Mouse (Mus musculus) MEL (cell line): ENCODE measurements around the gene 0610030E20Rik. TPM values are rescaled to one million over a fixed set of nuclear protein-coding genes. Genes with fewer than 3 reads are reported as not detected.

ENCODE experiments used
- DNase-seq: peaks from one replicate; pipeline ENCODE4 v3.0.0; 2011; ENCODE audit warnings: low read depth, low spot score
- H3K27ac ChIP-seq: 2 replicates; pipeline ENCODE4 v1.5.1; 2012; ENCODE audit warnings: low read depth, mild to moderate bottlenecking, control low read depth, low read length, moderate library complexity; ENCODE audit not compliant: control insufficient read depth
- H3K27me3 ChIP-seq, 2 experiments: fragments of 150-350 bp in 1 of 2; sonication (generic) in 1 of 2; 2 replicates each; pipeline ENCODE4 v1.6.1; 2012; ENCODE audit warnings: low read length in 2 of 2, mild to moderate bottlenecking in 2 of 2, improper control_type of control experiment in 1 of 2, moderate library complexity in 1 of 2; ENCODE audit not compliant: insufficient read depth in 2 of 2, control insufficient read depth in 1 of 2
- H3K36me3 ChIP-seq, 2 experiments: 2 replicates each; pipeline ENCODE4 v1.6.1; 2012 to 2014; ENCODE audit warnings: low read length in 2 of 2, improper control_type of control experiment in 1 of 2, inconsistent platforms in 1 of 2, mild to moderate bottlenecking in 1 of 2; ENCODE audit not compliant: insufficient read depth in 2 of 2, control insufficient read depth in 1 of 2
- H3K4me1 ChIP-seq, 2 experiments: fragments of 150-350 bp in 1 of 2; sonication (generic) in 1 of 2; 2 replicates each; pipeline ENCODE4 v1.6.1; 2012; ENCODE audit warnings: low read length in 2 of 2, improper control_type of control experiment in 1 of 2, mild to moderate bottlenecking in 1 of 2; ENCODE audit not compliant: insufficient read depth in 2 of 2, control insufficient read depth in 1 of 2
- H3K4me3 ChIP-seq, 2 experiments: fragments of 150-350 bp in 1 of 2; sonication (generic) in 1 of 2; 2 replicates each; pipeline ENCODE4 v1.5.1; 2012; ENCODE audit warnings: low read depth in 2 of 2, low read length in 2 of 2, mild to moderate bottlenecking in 2 of 2, moderate library complexity in 2 of 2, control low read depth in 1 of 2, improper control_type of control experiment in 1 of 2; ENCODE audit not compliant: control insufficient read depth in 1 of 2, insufficient read depth in 1 of 2
- H3K79me2 ChIP-seq: 2 replicates; pipeline ENCODE4 v1.6.1; 2012; ENCODE audit warnings: mild to moderate bottlenecking, low read length, moderate library complexity; ENCODE audit not compliant: control insufficient read depth, poor library complexity, insufficient read depth
- H3K9ac ChIP-seq: 2 replicates; pipeline ENCODE4 v1.6.1; 2012; ENCODE audit warnings: low read depth, mild to moderate bottlenecking, control low read depth, low read length, moderate library complexity; ENCODE audit not compliant: control insufficient read depth, poor library complexity, severe bottlenecking
- H3K9me3 ChIP-seq: fragments of 150-350 bp; sonication (generic); replicated peaks from 2 replicates; pipeline ENCODE4 v1.6.1; 2012; ENCODE audit warnings: mild to moderate bottlenecking, low read length, improper control_type of control experiment, moderate library complexity; ENCODE audit not compliant: insufficient read depth
- BHLHE40 ChIP-seq: IDR thresholded peaks from 2 replicates; pipeline ENCODE4 v1.6.1; 2012; ENCODE audit warnings: low read depth, mild to moderate bottlenecking, inconsistent platforms, low read length, improper control_type of control experiment, borderline replicate concordance
- CTCF ChIP-seq, 3 experiments: IDR thresholded peaks in 2 of 3; conservative IDR thresholded peaks in 1 of 3; 2 replicates each; pipeline ENCODE4 v1.5.1; 2011 to 2012; ENCODE audit warnings: low read length in 3 of 3, low read depth in 2 of 3, mild to moderate bottlenecking in 2 of 3, improper control_type of control experiment in 1 of 3, inconsistent platforms in 1 of 3, mixed read lengths in 1 of 3, moderate library complexity in 1 of 3; ENCODE audit not compliant: control insufficient read depth in 1 of 3, insufficient read depth in 1 of 3, poor library complexity in 1 of 3, severe bottlenecking in 1 of 3
- E2F4 ChIP-seq: IDR thresholded peaks from 2 replicates; pipeline ENCODE4 v1.6.1; 2011; ENCODE audit warnings: low read depth, low read length, improper control_type of control experiment, borderline replicate concordance
- ELF1 ChIP-seq: IDR thresholded peaks from 2 replicates; pipeline ENCODE4 v1.6.1; 2014; ENCODE audit warnings: low read depth, mild to moderate bottlenecking, inconsistent platforms, low read length, improper control_type of control experiment, moderate library complexity
- HCFC1 ChIP-seq: IDR thresholded peaks from 2 replicates; pipeline ENCODE4 v1.6.1; 2012; ENCODE audit warnings: low read depth, mild to moderate bottlenecking, inconsistent platforms, low read length, improper control_type of control experiment, moderate library complexity
- JUND ChIP-seq: IDR thresholded peaks from 2 replicates; pipeline ENCODE4 v1.6.1; 2011; ENCODE audit warnings: low read depth, mild to moderate bottlenecking, improper control_type of control experiment, low read length
- MAFK ChIP-seq: IDR thresholded peaks from 2 replicates; pipeline ENCODE4 v1.6.1; 2011; ENCODE audit warnings: low read depth, mild to moderate bottlenecking, low read length, improper control_type of control experiment, borderline replicate concordance
- MAX ChIP-seq: IDR thresholded peaks from 2 replicates; pipeline ENCODE4 v1.6.1; 2011; ENCODE audit warnings: low read length, improper control_type of control experiment
- MEF2A ChIP-seq: IDR thresholded peaks from 2 replicates; pipeline ENCODE4 v1.6.1; 2014; ENCODE audit warnings: low read depth, mild to moderate bottlenecking, inconsistent platforms, low read length, improper control_type of control experiment; ENCODE audit not compliant: poor library complexity, insufficient replicate concordance, severe bottlenecking; ENCODE audit errors: extremely low read depth
- MYB ChIP-seq: IDR thresholded peaks from 2 replicates; pipeline ENCODE4 v1.6.1; 2011; ENCODE audit warnings: mild to moderate bottlenecking, low read depth, low read length, improper control_type of control experiment
- MYC ChIP-seq: IDR thresholded peaks from 2 replicates; pipeline ENCODE4 v1.6.1; 2011; ENCODE audit warnings: low read depth, mild to moderate bottlenecking, low read length, improper control_type of control experiment, moderate library complexity
- NRF1 ChIP-seq: IDR thresholded peaks from 2 replicates; pipeline ENCODE4 v1.6.1; 2014; ENCODE audit warnings: low read depth, mild to moderate bottlenecking, inconsistent platforms, low read length, improper control_type of control experiment, moderate library complexity; ENCODE audit not compliant: poor library complexity, insufficient read depth, severe bottlenecking
- POLR2AphosphoS2 ChIP-seq: IDR thresholded peaks from 2 replicates; pipeline ENCODE4 v1.6.1; 2011; ENCODE audit warnings: low read length, improper control_type of control experiment
- RAD21 ChIP-seq: IDR thresholded peaks from 2 replicates; pipeline ENCODE4 v1.6.1; 2011; ENCODE audit warnings: mild to moderate bottlenecking, low read depth, low read length, improper control_type of control experiment
- RCOR1 ChIP-seq: IDR thresholded peaks from 2 replicates; pipeline ENCODE4 v1.6.1; 2012; ENCODE audit warnings: low read depth, mild to moderate bottlenecking, inconsistent platforms, low read length, improper control_type of control experiment
- SMC3 ChIP-seq: IDR thresholded peaks from 2 replicates; pipeline ENCODE4 v1.6.1; 2011; ENCODE audit warnings: low read depth, low read length, improper control_type of control experiment
- TAL1 ChIP-seq: IDR thresholded peaks from 2 replicates; pipeline ENCODE4 v1.6.1; 2012; ENCODE audit warnings: mild to moderate bottlenecking, inconsistent platforms, low read length, moderate library complexity, mixed read lengths
- TBP ChIP-seq: IDR thresholded peaks from 2 replicates; pipeline ENCODE4 v1.8.0; 2011; ENCODE audit warnings: low read depth, low read length, improper control_type of control experiment
- UBTF ChIP-seq: IDR thresholded peaks from 2 replicates; pipeline ENCODE4 v1.6.1; 2012; ENCODE audit warnings: low read depth, mild to moderate bottlenecking, inconsistent platforms, low read length, improper control_type of control experiment, moderate library complexity, borderline replicate concordance; ENCODE audit not compliant: insufficient read depth
- USF1 ChIP-seq: IDR thresholded peaks from 2 replicates; pipeline ENCODE4 v1.6.1; 2014; ENCODE audit warnings: low read depth, mild to moderate bottlenecking, inconsistent platforms, low read length, improper control_type of control experiment, moderate library complexity
- USF2 ChIP-seq, 2 experiments: IDR thresholded peaks; 2 replicates each; pipeline ENCODE4 v1.6.1; 2011 to 2012; ENCODE audit warnings: improper control_type of control experiment in 2 of 2, low read length in 2 of 2, borderline replicate concordance in 1 of 2, inconsistent platforms in 1 of 2, low read depth in 1 of 2, mild to moderate bottlenecking in 1 of 2; ENCODE audit not compliant: insufficient read depth in 1 of 2
- ZC3H11A ChIP-seq: IDR thresholded peaks from 2 replicates; pipeline ENCODE4 v1.6.1; 2012; ENCODE audit warnings: low read depth, mild to moderate bottlenecking, inconsistent platforms, low read length, improper control_type of control experiment
- ZMIZ1 ChIP-seq: IDR thresholded peaks from 2 replicates; pipeline ENCODE4 v1.6.1; 2012; ENCODE audit warnings: low read depth, mild to moderate bottlenecking, inconsistent platforms, low read length, improper control_type of control experiment, moderate library complexity
- ZNF384 ChIP-seq: IDR thresholded peaks from 2 replicates; pipeline ENCODE4 v1.6.1; 2012; ENCODE audit warnings: low read depth, mild to moderate bottlenecking, inconsistent platforms, low read length, improper control_type of control experiment
- polyA plus RNA-seq, 2 experiments: library from polyadenylated mRNA; stranded (reverse) in 1 of 2; unstranded in 1 of 2; fragments of >175 nt in 1 of 2; fragments of >200 nt in 1 of 2; gene quantifications; 2 replicates each; pipeline versions ENCODE4 v1.2.1 to v1.2.4; 2012; ENCODE audit warnings: low replicate concordance in 2 of 2, low read depth in 1 of 2; ENCODE audit not compliant: insufficient read length in 2 of 2, insufficient read depth in 1 of 2, missing spikeins in 1 of 2
- total RNA-seq: library from RNA; depleted of rRNA; stranded (reverse); fragments of 300-350 nt; gene quantifications from 2 replicates; pipeline ENCODE4 v1.2.3, GENCODE M21; 2012

0610030E20Rik gene
- total and polyA plus RNA-seq, 3 experiments: 14.2 to 28.5 TPM; not detected in 1

DNA sequence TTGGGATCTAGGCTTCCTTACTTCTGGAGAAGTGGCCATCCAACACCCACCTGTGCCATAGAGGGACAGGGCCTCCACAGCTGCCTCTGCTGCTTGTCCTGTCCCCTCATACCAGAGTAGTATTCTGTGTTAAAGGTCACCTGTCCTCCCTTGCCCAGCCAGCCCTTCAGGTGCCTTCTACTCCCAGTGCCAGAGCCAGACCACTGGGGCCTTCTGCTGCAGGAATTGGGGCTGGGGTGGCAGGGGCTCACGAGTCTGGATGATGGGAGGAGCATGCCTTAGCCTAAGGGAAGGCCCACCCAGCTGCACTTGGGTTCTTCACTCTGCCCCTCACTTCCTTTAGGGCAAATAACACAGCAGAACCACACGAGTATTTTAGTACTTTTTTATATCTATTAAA, 12.2 kb downstream of the 0610030E20Rik start:
- no peak overlapping the region for H3K27ac ChIP-seq
- no peak overlapping the region for H3K9ac ChIP-seq
- H3K27me3 ChIP-seq: no peaks in the 10 kb centered on the region
- no peak for TF ChIP-seq CTCF (IDR thresholded peaks at IDR 0.05 in 2 of 3, conservative IDR thresholded peaks at IDR 0.05 in 1 of 3; ENCODE audit: control insufficient read depth in 1 of 3, insufficient read depth in 1 of 3, low read depth in 2 of 3, low read length in 3 of 3, poor library complexity in 1 of 3, severe bottlenecking in 1 of 3)
- no peak for TF ChIP-seq POLR2AphosphoS2
- no peak for TF ChIP-seq BHLHE40
- no peak for TF ChIP-seq NRF1
- TF ChIP-seq E2F4: no peak
- TF ChIP-seq MYC: no peak
- TF ChIP-seq UBTF: no peak
- TF ChIP-seq RAD21: no peak
- TF ChIP-seq, all 39 proteins: peak for 0
- H3K4me1 ChIP-seq: peaks cover 0 to 30% of the 10 kb centered on the region in 2 experiments; a peak in 2 of 4 replicates
- no peak overlapping the region for H3K4me3 ChIP-seq
- peaks cover 8% of the 10 kb centered on the region for H3K79me2 ChIP-seq
- H3K9me3 ChIP-seq: no peaks in the 10 kb centered on the region
- H3K36me3 ChIP-seq: peaks cover 0 to 27% of the 10 kb centered on the region in 2 experiments; a peak in 2 of 4 replicates
- no peak for DNase-seq

DNA sequence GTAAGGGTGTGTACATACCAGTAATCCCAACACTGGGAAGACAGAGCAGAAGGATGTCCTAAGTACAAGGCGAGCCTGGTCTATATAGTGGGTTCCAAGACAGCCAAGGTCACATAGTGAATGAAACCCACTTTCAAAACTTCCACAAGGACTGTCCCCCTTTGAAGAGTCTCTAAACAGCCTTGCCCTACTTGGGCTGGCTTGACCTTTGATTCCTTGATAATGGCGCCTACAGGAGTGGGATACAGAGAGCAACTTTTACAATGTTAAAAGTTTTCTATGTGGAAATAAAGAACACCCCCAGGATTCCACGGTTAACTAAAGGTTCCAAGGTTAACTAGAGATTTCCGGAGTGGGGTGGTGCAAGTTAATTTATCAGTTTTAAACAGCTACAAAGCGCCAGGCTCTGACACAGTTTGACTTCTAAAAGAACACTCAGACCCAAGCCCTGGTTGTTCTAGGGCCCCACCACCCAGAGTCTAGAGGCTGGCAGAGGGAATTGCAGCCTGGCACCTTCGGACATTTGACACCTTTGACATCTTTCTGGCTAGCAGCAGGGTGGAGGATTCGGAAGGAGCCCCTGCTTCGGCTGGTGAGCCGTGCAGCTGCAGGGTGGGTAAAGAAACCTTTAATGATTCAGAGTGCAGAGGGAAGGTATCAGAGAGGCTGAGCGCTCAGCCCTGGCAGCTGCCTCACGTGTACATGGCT, 12.9 kb downstream of the 0610030E20Rik start:
- H3K27me3 ChIP-seq: no peaks in the 10 kb centered on the region
- no peak for DNase-seq
- TF ChIP-seq NRF1: no peak
- no peak for TF ChIP-seq JUND
- TF ChIP-seq SMC3: no peak
- TF ChIP-seq TBP: no peak
- TF ChIP-seq USF1: no peak
- no peak for TF ChIP-seq ELF1
- TF ChIP-seq ZNF384: no peak
- no peak for TF ChIP-seq TAL1
- TF ChIP-seq E2F4: no peak
- no peak for TF ChIP-seq MEF2A
- TF ChIP-seq MAFK: no peak
- no peak for TF ChIP-seq POLR2AphosphoS2
- TF ChIP-seq ZMIZ1: no peak
- no peak for TF ChIP-seq USF2 (IDR thresholded peaks at IDR 0.05; ENCODE audit: borderline replicate concordance in 1 of 2, insufficient read depth in 1 of 2, low read depth in 1 of 2, low read length in 2 of 2)
- no peak for TF ChIP-seq HCFC1
- no peak for TF ChIP-seq MYB
- no peak for TF ChIP-seq ZC3H11A
- no peak for TF ChIP-seq MYC
- TF ChIP-seq MAX: no peak
- TF ChIP-seq RCOR1: no peak
- no peak overlapping the region for H3K4me3 ChIP-seq
- peaks cover 0 to 31% of the 10 kb centered on the region in 2 experiments; a peak in 2 of 4 replicates for H3K4me1 ChIP-seq
- H3K9ac ChIP-seq: no peak overlapping the region
- peaks cover 8% of the 10 kb centered on the region for H3K79me2 ChIP-seq
- no peak overlapping the region for H3K27ac ChIP-seq
- no peaks in the 10 kb centered on the region for H3K9me3 ChIP-seq
- H3K36me3 ChIP-seq: peaks cover 0 to 27% of the 10 kb centered on the region in 2 experiments; a peak in 2 of 4 replicates
